In genomic region chr2:52623461-52623860, GRCm38 (mm10) we compare ENCODE assay signal across 8 mouse cellular contexts. TPM values are rescaled to one million over a fixed set of nuclear protein-coding genes. Genes with fewer than 3 reads are reported as not detected.
DNase-seq lines count a peak whose midpoint lies in the region; ATAC-seq and TF ChIP-seq lines count a peak whose summit lies in the region.

No protein-coding gene starts in this region.

- ATAC-seq in liver, postnatal 0 days = no peak
- ATAC-seq in forebrain, embryonic 15.5 days (replicated peaks) = peak; percentile 12; the same call in 1 of the 2 replicates
- ATAC-seq in hindbrain, embryonic 16.5 days = no peak; the same call in 1 of the 2 replicates
- no peak for ATAC-seq in erythroblast, adult 5-6 weeks (replicated peaks; ENCODE audit: low FRiP score, poor library complexity, severe bottlenecking)
- no peak for ATAC-seq in megakaryocyte progenitor cell, adult 5-6 weeks (replicated peaks; ENCODE audit: poor library complexity)

- peaks cover 2% of the 10 kb centered on the region; the same call in 1 of the 2 replicates for H3K4me1 ChIP-seq in liver, postnatal 0 days (ENCODE audit: insufficient read depth)
- peaks cover 9% of the 10 kb centered on the region for H3K4me1 ChIP-seq in forebrain, embryonic 15.5 days
- H3K4me1 ChIP-seq in hindbrain, embryonic 16.5 days (ENCODE audit: control insufficient read depth, insufficient read depth, low read depth, low read length) = peaks cover 9% of the 10 kb centered on the region

- H3K4me2 ChIP-seq in liver, postnatal 0 days (ENCODE audit: low read depth, low read length) = no peak overlapping the region
- no peak overlapping the region for H3K4me2 ChIP-seq in forebrain, embryonic 15.5 days (replicated peaks)
- H3K4me2 ChIP-seq in hindbrain, embryonic 16.5 days (ENCODE audit: low read length) = no peak overlapping the region

- WGBS in liver, postnatal 0 days (ENCODE audit: insufficient replicate concordance) = 62% methylated on average over 4 of the region's 4 CpGs
- WGBS in forebrain, embryonic 15.5 days = 49% methylated on average over 4 of the region's 4 CpGs
- WGBS in hindbrain, embryonic 16.5 days = 40% methylated on average over 4 of the region's 4 CpGs

- H3K27ac ChIP-seq in liver, postnatal 0 days (ENCODE audit: low read depth) = no peak overlapping the region
- no peak overlapping the region for H3K27ac ChIP-seq in forebrain, embryonic 15.5 days (replicated peaks)
- 0 out of 2 replicates have a peak overlapping the region, but pooled peaks have one; percentile 18 for H3K27ac ChIP-seq in hindbrain, embryonic 16.5 days (ENCODE audit: low read depth, low read length)

- H3K9me3 ChIP-seq in liver, postnatal 0 days (ENCODE audit: low read length) = no peaks in the 10 kb centered on the region
- H3K9me3 ChIP-seq in forebrain, embryonic 15.5 days = no peaks in the 10 kb centered on the region
- no peaks in the 10 kb centered on the region for H3K9me3 ChIP-seq in hindbrain, embryonic 16.5 days (ENCODE audit: control insufficient read depth, low read length)

- no peak for TF ChIP-seq EP300 in liver, postnatal 0 days (IDR thresholded peaks at IDR 0.05; ENCODE audit: low read depth)

- H3K27me3 ChIP-seq in liver, postnatal 0 days (ENCODE audit: insufficient read depth, low read length) = no peaks in the 10 kb centered on the region
- no peaks in the 10 kb centered on the region for H3K27me3 ChIP-seq in forebrain, embryonic 15.5 days
- H3K27me3 ChIP-seq in hindbrain, embryonic 16.5 days (replicated peaks; ENCODE audit: control insufficient read depth, insufficient read depth, low read length) = no peaks in the 10 kb centered on the region

- no peak overlapping the region for H3K4me3 ChIP-seq in liver, postnatal 0 days (ENCODE audit: low read depth, low read length)
- H3K4me3 ChIP-seq in forebrain, embryonic 15.5 days = no peak overlapping the region
- H3K4me3 ChIP-seq in hindbrain, embryonic 16.5 days (ENCODE audit: low read length) = no peak overlapping the region

- TF ChIP-seq CTCF in liver, postnatal 0 days (IDR thresholded peaks at IDR 0.05; ENCODE audit: low read depth) = no peak

- H3K36me3 ChIP-seq in liver, postnatal 0 days (replicated peaks; ENCODE audit: insufficient read depth, low read length) = no peaks in the 10 kb centered on the region
- H3K36me3 ChIP-seq in forebrain, embryonic 15.5 days = no peaks in the 10 kb centered on the region
- H3K36me3 ChIP-seq in hindbrain, embryonic 16.5 days (ENCODE audit: control insufficient read depth, insufficient read depth, low read length) = no peaks in the 10 kb centered on the region

- peak; percentile 6 for DNase-seq in liver
- DNase-seq in liver, postnatal 0 days = no peak
- DNase-seq in lung, postnatal 4 days = peak; percentile 55 to 88
- no peak for DNase-seq in thymus, adult 18-20 months

- no peak overlapping the region for H3K9ac ChIP-seq in liver, postnatal 0 days (replicated peaks)
- no peak overlapping the region for H3K9ac ChIP-seq in forebrain, embryonic 15.5 days (replicated peaks)
- H3K9ac ChIP-seq in hindbrain, embryonic 16.5 days (ENCODE audit: low read depth, low read length) = no peak overlapping the region

RNA-seq across cellular contexts. Expression of gene Cacnb4, which starts 53.2 kb away (rescaled TPM):
- polyA plus RNA-seq in liver, postnatal 0 days (2015; fragmentation: Nextera tagmentation; extraction: Ambion mirVana) = 0.27 and 0.46 TPM in 2 replicates
- 12.5 and 12.7 TPM in 2 replicates for polyA plus RNA-seq in forebrain, embryonic 15.5 days (2015; fragmentation: Nextera tagmentation; extraction: Ambion mirVana)
- 13.6 and 13.9 TPM in 2 replicates for polyA plus RNA-seq in hindbrain, embryonic 16.5 days (2015; fragmentation: Nextera tagmentation; extraction: Ambion mirVana)
- not detected in 2 replicates for total RNA-seq in erythroblast, adult 5-6 weeks (2015; ENCODE audit: low replicate concordance)
- total RNA-seq in erythroblast, adult 5-6 weeks (2017; ENCODE audit: low replicate concordance) = not detected in 2 replicates
- total RNA-seq in megakaryocyte progenitor cell, adult 5-6 weeks (2015) = not detected in 2 replicates
- total RNA-seq in megakaryocyte progenitor cell, adult 5-6 weeks (2017) = not detected in 2 replicates

Comparison
In these comparisons a context has a peak if more than half of its experiments do, and no peak if none do; other contexts are left out.
1. DNase-seq: peak in liver (single experiment) and lung, postnatal 4 days (2 of 2); none in liver, postnatal 0 days (single experiment) and thymus, adult 18-20 months (0 of 2).